Mouse (Mus musculus) midbrain, embryonic 14.5 days (tissue): ENCODE results near the gene Lmf1. TPM values are rescaled to one million over a fixed set of nuclear protein-coding genes. Genes with fewer than 3 reads are reported as not detected.

Experiments
- ATAC-seq: fragments of 200-750 bp; cut with Nextera tagmentation; 2 replicates; pipeline ENCODE4 v1.8.0; 2017; ENCODE audit warnings: moderate number of reproducible peaks, moderate library complexity; ENCODE audit not compliant: low FRiP score, low TSS enrichment
- DNase-seq: peaks from one replicate; pipeline ENCODE4 v3.0.0-alpha.2; 2015
- H3K27ac ChIP-seq: fragments of 300-500 bp; sonication (generic); replicated peaks from 2 replicates; pipeline ENCODE4 v1.5.1; 2014; ENCODE audit warnings: mild to moderate bottlenecking, low read depth, low read length, moderate library complexity
- H3K27me3 ChIP-seq: fragments of 300-500 bp; sonication (generic); 2 replicates; pipeline ENCODE4 v1.6.1; 2014; ENCODE audit warnings: low read length, control low read depth, mixed read lengths; ENCODE audit not compliant: control insufficient read depth, insufficient read depth
- H3K36me3 ChIP-seq: fragments of 300-500 bp; sonication (generic); 2 replicates; pipeline ENCODE4 v1.6.1; 2014; ENCODE audit warnings: low read length, control low read depth; ENCODE audit not compliant: control insufficient read depth, insufficient read depth
- H3K4me1 ChIP-seq: fragments of 300-500 bp; sonication (generic); 2 replicates; pipeline ENCODE4 v1.6.1; 2014; ENCODE audit warnings: mild to moderate bottlenecking, antibody characterized with exemption, low read length, control low read depth; ENCODE audit not compliant: control insufficient read depth, insufficient read depth
- H3K4me2 ChIP-seq: fragments of 300-500 bp; sonication (generic); 2 replicates; pipeline ENCODE4 v1.6.1; 2014; ENCODE audit warnings: mild to moderate bottlenecking, low read length, moderate library complexity
- H3K4me3 ChIP-seq: fragments of 300-500 bp; sonication (generic); replicated peaks from 2 replicates; pipeline ENCODE4 v1.5.1; 2014; ENCODE audit warnings: low read depth, low read length
- H3K9ac ChIP-seq: fragments of 300-500 bp; sonication (generic); replicated peaks from 2 replicates; pipeline ENCODE4 v1.6.1; 2014; ENCODE audit warnings: mild to moderate bottlenecking, low read length, moderate library complexity
- H3K9me3 ChIP-seq: fragments of 300-500 bp; sonication (generic); 2 replicates; pipeline ENCODE4 v1.6.1; 2016; ENCODE audit warnings: low read length, control low read depth, mixed read lengths; ENCODE audit not compliant: control insufficient read depth
- WGBS: fragments of 180-500 bp; shearing (Covaris S2); extraction: QIAGEN DNeasy Blood & Tissue Kit; methylation state at CpG from one replicate; pipeline ENCODE4 v1.1.7; 2014; 5-methylcytosine and 5-hydroxymethylcytosine counted together
- polyA plus RNA-seq: library from polyadenylated mRNA; unstranded; fragments of >200 nt; fragmentation: Nextera tagmentation; extraction: Ambion mirVana; gene quantifications from 2 replicates; pipeline ENCODE4 v1.2.1, GENCODE M21; 2014

Gene Lmf1
- polyA plus RNA-seq: 19.5 and 20.8 TPM in 2 replicates

- Histone ChIP-seq H3K4me1 (peaks cover 7% of the 10 kb centered on the region), H3K27ac (peak within 1 kb of the TSS; percentile 71), H3K36me3 (no peaks in the 10 kb centered on the region), H3K9ac (peak within 1 kb of the TSS; percentile 78), H3K4me2 (peak within 1 kb of the TSS; percentile 88), H3K9me3 (no peaks in the 10 kb centered on the region), H3K27me3 (no peaks in the 10 kb centered on the region), H3K4me3 (peak within 1 kb of the TSS; percentile 57)
- under 1% methylated on average over 31 of the region's 31 CpGs for WGBS
- DNase-seq (peak; percentile 98), ATAC-seq (peak; percentile 95)
Measured at GRCm38 (mm10) chr17:25578920-25579319, at the start of gene Lmf1. Lmf1 (plus strand) TSS chr17:25579085.

GRCm38 (mm10) chr17:25530357-25531022, 48.4 kb upstream of the Lmf1 start:
- ATAC-seq: no peak
- Histone ChIP-seq H3K9ac (no peak overlapping the region), H3K36me3 (no peaks in the 10 kb centered on the region), H3K27ac (no peak overlapping the region), H3K27me3 (no peaks in the 10 kb centered on the region), H3K9me3 (no peaks in the 10 kb centered on the region), H3K4me1 (no peaks in the 10 kb centered on the region), H3K4me2 (no peak overlapping the region), H3K4me3 (no peak overlapping the region)
- DNase-seq: no peak
- 71% methylated on average over 8 of the region's 8 CpGs for WGBS

- Histone ChIP-seq H3K9me3 (no peaks in the 10 kb centered on the region), H3K27me3 (no peaks in the 10 kb centered on the region), H3K4me3 (0 out of 2 replicates have a peak overlapping the region, but pooled peaks have one; percentile 7), H3K9ac (peak overlapping the region; percentile 29), H3K4me2 (peak overlapping the region; percentile 44), H3K27ac (peak overlapping the region; percentile 67), H3K36me3 (no peaks in the 10 kb centered on the region), H3K4me1 (peaks cover 8% of the 10 kb centered on the region; the same call in 1 of the 2 replicates)
- no peak for ATAC-seq
- DNase-seq: peak; percentile 57
- 6% methylated on average over 27 of the region's 27 CpGs for WGBS
Measured at GRCm38 (mm10) chr17:25538945-25539875, 39.7 kb upstream of the Lmf1 start.

GRCm38 (mm10) chr17:25540731-25541130, 38.2 kb upstream of the Lmf1 start:
- H3K4me1 ChIP-seq: peaks cover 8% of the 10 kb centered on the region; the same call in 1 of the 2 replicates
- no peak overlapping the region for H3K4me2 ChIP-seq
- ATAC-seq (no peak), DNase-seq (no peak)
- no peak overlapping the region for H3K4me3 ChIP-seq
- no peaks in the 10 kb centered on the region for H3K9me3 ChIP-seq
- no peak overlapping the region for H3K9ac ChIP-seq
- no peaks in the 10 kb centered on the region for H3K36me3 ChIP-seq
- H3K27me3 ChIP-seq: no peaks in the 10 kb centered on the region
- WGBS: 89% methylated on average over 5 of the region's 5 CpGs
- H3K27ac ChIP-seq: no peak overlapping the region

GRCm38 (mm10) chr17:25541768-25542167, 37.1 kb upstream of the Lmf1 start:
- no peak overlapping the region for H3K4me2 ChIP-seq
- no peaks in the 10 kb centered on the region for H3K9me3 ChIP-seq
- no peak overlapping the region for H3K4me3 ChIP-seq
- peaks cover 8% of the 10 kb centered on the region; the same call in 1 of the 2 replicates for H3K4me1 ChIP-seq
- no peaks in the 10 kb centered on the region for H3K36me3 ChIP-seq
- H3K27ac ChIP-seq: no peak overlapping the region
- H3K9ac ChIP-seq: no peak overlapping the region
- no peaks in the 10 kb centered on the region for H3K27me3 ChIP-seq
- DNase-seq (no peak), ATAC-seq (no peak)
- WGBS: 91% methylated on average over 4 of the region's 4 CpGs

- no peak for ATAC-seq
- WGBS: 53% methylated on average over 3 of the region's 3 CpGs
- no peak overlapping the region for H3K4me2 ChIP-seq
- H3K27ac ChIP-seq: no peak overlapping the region
- H3K36me3 ChIP-seq: no peaks in the 10 kb centered on the region
- no peaks in the 10 kb centered on the region for H3K27me3 ChIP-seq
- no peak overlapping the region for H3K4me3 ChIP-seq
- no peak for DNase-seq
- H3K9ac ChIP-seq: no peak overlapping the region
- no peaks in the 10 kb centered on the region for H3K4me1 ChIP-seq
- no peaks in the 10 kb centered on the region for H3K9me3 ChIP-seq
Measured at GRCm38 (mm10) chr17:25547026-25547425, 31.9 kb upstream of the Lmf1 start.

GRCm38 (mm10) chr17:25550020-25550419, 28.9 kb upstream of the Lmf1 start:
- Histone ChIP-seq H3K4me1 (no peaks in the 10 kb centered on the region), H3K27me3 (no peaks in the 10 kb centered on the region), H3K4me3 (no peak overlapping the region), H3K36me3 (no peaks in the 10 kb centered on the region), H3K4me2 (no peak overlapping the region), H3K9me3 (no peaks in the 10 kb centered on the region), H3K9ac (no peak overlapping the region), H3K27ac (no peak overlapping the region)
- DNase-seq (no peak), ATAC-seq (no peak)
- 85% methylated on average over 5 of the region's 5 CpGs for WGBS

- Histone ChIP-seq H3K27me3 (no peaks in the 10 kb centered on the region), H3K36me3 (no peaks in the 10 kb centered on the region), H3K4me3 (no peak overlapping the region), H3K9me3 (no peaks in the 10 kb centered on the region), H3K27ac (no peak overlapping the region), H3K4me1 (peaks cover 10% of the 10 kb centered on the region), H3K4me2 (no peak overlapping the region), H3K9ac (no peak overlapping the region)
- 93% methylated on average over 11 of the region's 11 CpGs for WGBS
- no peak for DNase-seq
- ATAC-seq: no peak
Measured at GRCm38 (mm10) chr17:25551313-25551712, 27.6 kb upstream of the Lmf1 start.
